In the genomic region with DNA sequence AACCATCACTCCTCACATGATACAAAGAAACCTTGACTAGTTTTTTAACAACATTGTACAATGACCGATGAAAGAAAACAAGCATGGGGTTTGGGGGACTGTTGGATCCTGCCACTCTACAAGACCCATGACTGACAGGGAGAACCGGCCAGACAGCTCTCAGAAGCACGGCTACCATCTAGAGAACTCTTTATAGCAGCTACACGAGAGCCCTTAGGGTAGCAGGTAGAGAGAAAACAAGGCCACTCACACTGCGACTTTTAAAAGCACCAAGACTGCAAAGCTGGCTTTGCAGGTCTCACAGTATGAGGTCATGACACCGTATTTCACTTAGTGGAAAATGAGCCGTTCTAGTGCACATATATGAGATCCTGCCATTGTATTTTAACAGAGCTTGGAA, we compare ENCODE assay signal across 14 mouse cellular contexts. TPM values are rescaled to one million over a fixed set of nuclear protein-coding genes. Genes with fewer than 3 reads are reported as not detected.
DNase-seq lines count a peak whose midpoint lies in the region; ATAC-seq and TF ChIP-seq lines count a peak whose summit lies in the region.
"Had no signal": no experiment of that assay in that cellular context is flagged by ENCODE, and none has a peak within 500 bp of the region (broad histone marks: within the 10 kb centered on the region; RNA-seq: fewer than 3 reads in every experiment).

No protein-coding gene starts in this region.

- no peak overlapping the region for H3K9ac ChIP-seq in lung, embryonic 14.5 days
- H3K9ac ChIP-seq in lung, postnatal 0 days (replicated peaks; ENCODE audit: low read depth), result no peak overlapping the region
- no peak overlapping the region for H3K9ac ChIP-seq in embryonic facial prominence, embryonic 11.5 days (replicated peaks; ENCODE audit: low read length)
- no peak overlapping the region for H3K9ac ChIP-seq in liver, embryonic 12.5 days
- H3K9ac ChIP-seq: embryonic facial prominence, embryonic 12.5 days; embryonic facial prominence, embryonic 15.5 days; forebrain, embryonic 12.5 days had no signal

- H3K4me3 ChIP-seq in lung, embryonic 14.5 days (ENCODE audit: low read depth, low read length), result no peak overlapping the region
- H3K4me3 ChIP-seq in lung, postnatal 0 days (ENCODE audit: low read depth, low read length), result no peak overlapping the region
- no peak overlapping the region for H3K4me3 ChIP-seq in lung, adult 2 months (replicated peaks; ENCODE audit: extremely low read depth, low read depth, low read length)
- H3K4me3 ChIP-seq in embryonic facial prominence, embryonic 11.5 days (ENCODE audit: low read depth, low read length), result no peak overlapping the region
- no peak overlapping the region for H3K4me3 ChIP-seq in liver, embryonic 12.5 days
- H3K4me3 ChIP-seq: embryonic facial prominence, embryonic 12.5 days; embryonic facial prominence, embryonic 15.5 days; erythroblast, embryonic 14.5 days; forebrain, embryonic 10.5 days; forebrain, embryonic 12.5 days had no signal

- no peaks in the 10 kb centered on the region for H3K36me3 ChIP-seq in lung, embryonic 14.5 days (ENCODE audit: insufficient read depth)
- no peaks in the 10 kb centered on the region for H3K36me3 ChIP-seq in lung, postnatal 0 days (ENCODE audit: insufficient read depth, low read length)
- no peaks in the 10 kb centered on the region for H3K36me3 ChIP-seq in embryonic facial prominence, embryonic 11.5 days (replicated peaks; ENCODE audit: control insufficient read depth, insufficient read depth, low read depth, low read length)
- H3K36me3 ChIP-seq in liver, embryonic 12.5 days, result no peaks in the 10 kb centered on the region
- H3K36me3 ChIP-seq: embryonic facial prominence, embryonic 12.5 days; embryonic facial prominence, embryonic 15.5 days; forebrain, embryonic 10.5 days; forebrain, embryonic 12.5 days had no signal

- DNase-seq in lung, embryonic 14.5 days, result peak; percentile 57
- DNase-seq in lung, postnatal 4 days, result no peak
- peak; percentile 39 for DNase-seq in lung, postnatal 0 days (ENCODE audit: low spot score)
- DNase-seq in lung, adult 2 months, result no peak
- peak; percentile 24 for DNase-seq in embryonic facial prominence, embryonic 11.5 days (ENCODE audit: low spot score)
- no peak for DNase-seq in adrenal gland, postnatal 10 days

- no peaks in the 10 kb centered on the region for H3K9me3 ChIP-seq in lung, embryonic 14.5 days (ENCODE audit: low read depth, low read length)
- no peaks in the 10 kb centered on the region for H3K9me3 ChIP-seq in lung, postnatal 0 days (ENCODE audit: low read length)
- H3K9me3 ChIP-seq in embryonic facial prominence, embryonic 11.5 days (replicated peaks; ENCODE audit: control insufficient read depth, low read length), result no peaks in the 10 kb centered on the region
- no peaks in the 10 kb centered on the region for H3K9me3 ChIP-seq in liver, embryonic 12.5 days (replicated peaks)
- H3K9me3 ChIP-seq: embryonic facial prominence, embryonic 12.5 days; embryonic facial prominence, embryonic 15.5 days; forebrain, embryonic 10.5 days; forebrain, embryonic 12.5 days had no signal

- no peaks in the 10 kb centered on the region for H3K27me3 ChIP-seq in lung, embryonic 14.5 days (ENCODE audit: insufficient read depth, low read length)
- no peaks in the 10 kb centered on the region for H3K27me3 ChIP-seq in lung, postnatal 0 days (replicated peaks; ENCODE audit: insufficient read depth, low read length)
- no peaks in the 10 kb centered on the region for H3K27me3 ChIP-seq in embryonic facial prominence, embryonic 11.5 days (ENCODE audit: control insufficient read depth, insufficient read depth, low read length)
- H3K27me3 ChIP-seq in liver, embryonic 12.5 days (replicated peaks), result no peaks in the 10 kb centered on the region
- H3K27me3 ChIP-seq: embryonic facial prominence, embryonic 12.5 days; embryonic facial prominence, embryonic 15.5 days; forebrain, embryonic 12.5 days had no signal

- H3K4me2 ChIP-seq in lung, embryonic 14.5 days, result no peak overlapping the region
- no peak overlapping the region for H3K4me2 ChIP-seq in lung, postnatal 0 days (replicated peaks; ENCODE audit: low read depth, low read length)
- no peak overlapping the region for H3K4me2 ChIP-seq in embryonic facial prominence, embryonic 11.5 days (ENCODE audit: low read depth, low read length)
- no peak overlapping the region for H3K4me2 ChIP-seq in liver, embryonic 12.5 days
- H3K4me2 ChIP-seq: embryonic facial prominence, embryonic 12.5 days; embryonic facial prominence, embryonic 15.5 days; forebrain, embryonic 12.5 days had no signal

- no peak for TF ChIP-seq CTCF in lung, embryonic 14.5 days (IDR thresholded peaks at IDR 0.05; ENCODE audit: low read depth)
- TF ChIP-seq CTCF in lung, postnatal 0 days (IDR thresholded peaks at IDR 0.05), result no peak
- TF ChIP-seq CTCF in lung, adult 2 months (IDR thresholded peaks at IDR 0.05; ENCODE audit: insufficient read depth, low read length), result no peak

- H3K27ac ChIP-seq in lung, embryonic 14.5 days (ENCODE audit: low read depth), result no peak overlapping the region; the same call in 1 of the 2 replicates
- no peak overlapping the region for H3K27ac ChIP-seq in lung, postnatal 0 days (ENCODE audit: low read length)
- H3K27ac ChIP-seq in embryonic facial prominence, embryonic 11.5 days (replicated peaks; ENCODE audit: low read depth, low read length), result no peak overlapping the region
- H3K27ac ChIP-seq in liver, embryonic 12.5 days, result no peak overlapping the region
- H3K27ac ChIP-seq: embryonic facial prominence, embryonic 12.5 days; embryonic facial prominence, embryonic 15.5 days; forebrain, embryonic 10.5 days; forebrain, embryonic 12.5 days had no signal

- H3K4me1 ChIP-seq in lung, embryonic 14.5 days (ENCODE audit: insufficient read depth), result no peaks in the 10 kb centered on the region
- no peaks in the 10 kb centered on the region for H3K4me1 ChIP-seq in lung, postnatal 0 days (ENCODE audit: insufficient read depth, low read depth, low read length)
- no peaks in the 10 kb centered on the region for H3K4me1 ChIP-seq in lung, adult 2 months (ENCODE audit: control insufficient read depth, insufficient read depth, low read length)
- H3K4me1 ChIP-seq in embryonic facial prominence, embryonic 11.5 days (ENCODE audit: control insufficient read depth, insufficient read depth, low read length), result no peaks in the 10 kb centered on the region
- no peaks in the 10 kb centered on the region for H3K4me1 ChIP-seq in liver, embryonic 12.5 days
- H3K4me1 ChIP-seq: embryonic facial prominence, embryonic 12.5 days; embryonic facial prominence, embryonic 15.5 days; forebrain, embryonic 10.5 days had no signal

- 57% methylated on average over 7 of the region's 7 CpGs for WGBS in lung, embryonic 14.5 days
- WGBS in lung, postnatal 0 days, result 47% methylated on average over 7 of the region's 7 CpGs
- WGBS in lung, adult 2 months, result 67% methylated on average over 7 of the region's 7 CpGs
- WGBS in embryonic facial prominence, embryonic 11.5 days, result 65% methylated on average over 7 of the region's 7 CpGs
- 66% methylated on average over 7 of the region's 7 CpGs for WGBS in liver, embryonic 12.5 days (ENCODE audit: insufficient replicate concordance)

- no peak for TF ChIP-seq POLR2A in lung, adult 2 months (IDR thresholded peaks at IDR 0.05; ENCODE audit: borderline replicate concordance, extremely low read depth, low read depth, low read length)

- no peak for ATAC-seq in lung, embryonic 14.5 days (ENCODE audit: insufficient read depth)
- peak; percentile 53; the same call in 1 of the 2 replicates for ATAC-seq in lung, postnatal 0 days
- ATAC-seq in embryonic facial prominence, embryonic 11.5 days (replicated peaks; ENCODE audit: insufficient number of reproducible peaks, low FRiP score, low TSS enrichment, low read depth), result no peak
- no peak for ATAC-seq in liver, embryonic 12.5 days
- ATAC-seq: forebrain, embryonic 14.5 days; forebrain, embryonic 16.5 days had no signal

- no peak for TF ChIP-seq EP300 in lung, postnatal 0 days (IDR thresholded peaks at IDR 0.05)

RNA-seq across cellular contexts. Expression of a gene that starts 33.1 kb away (rescaled TPM):
- 1.5 and 2.2 TPM in 2 replicates for polyA plus RNA-seq in lung, embryonic 14.5 days (2014; fragmentation: Nextera tagmentation; extraction: Ambion mirVana)
- 5.0 and 6.2 TPM in 2 replicates for polyA plus RNA-seq in lung, postnatal 0 days (2015; fragmentation: Nextera tagmentation; extraction: Ambion mirVana)
- 0.24 and 0.48 TPM in 2 replicates for polyA plus RNA-seq in lung, adult 2 months (2012; rRNA removed)
- 1.9 and 2.0 TPM in 2 replicates for polyA plus RNA-seq in embryonic facial prominence, embryonic 11.5 days (2014; fragmentation: Nextera tagmentation; extraction: Ambion mirVana)
- total RNA-seq in adrenal gland, postnatal 10 days (2021), result 1 to 10 TPM; 2.0 to 2.7 TPM
- polyA plus RNA-seq in liver, embryonic 12.5 days (2016; fragmentation: Nextera tagmentation; extraction: Ambion mirVana), result 23.5 and 27.4 TPM in 2 replicates

Comparison
In these comparisons a context has a peak if more than half of its experiments do, and no peak if none do; other contexts are left out.
1. DNase-seq: peak in lung, embryonic 14.5 days (single experiment), lung, postnatal 0 days (single experiment) and embryonic facial prominence, embryonic 11.5 days (single experiment); none in lung, postnatal 4 days (0 of 2), lung, adult 2 months (single experiment) and adrenal gland, postnatal 10 days (single experiment).